Mouse (Mus musculus) MEL (cell line): ENCODE measurements at regions not wholly inside any gene's neighbourhood (a gene's known extent, or its start where the extent isn't known, plus 50 kb on each side); places are given as distances from the start of the nearest gene placed in this dataset.

ENCODE experiments used
- CTCF ChIP-seq, 3 experiments: IDR thresholded peaks in 2 of 3; conservative IDR thresholded peaks in 1 of 3; 2 replicates each; pipeline ENCODE4 v1.5.1; 2011 to 2012; ENCODE audit warnings: low read length in 3 of 3, low read depth in 2 of 3, mild to moderate bottlenecking in 2 of 3, improper control_type of control experiment in 1 of 3, inconsistent platforms in 1 of 3, mixed read lengths in 1 of 3, moderate library complexity in 1 of 3; ENCODE audit not compliant: control insufficient read depth in 1 of 3, insufficient read depth in 1 of 3, poor library complexity in 1 of 3, severe bottlenecking in 1 of 3
- E2F4 ChIP-seq: IDR thresholded peaks from 2 replicates; pipeline ENCODE4 v1.6.1; 2011; ENCODE audit warnings: low read depth, low read length, improper control_type of control experiment, borderline replicate concordance
- HCFC1 ChIP-seq: IDR thresholded peaks from 2 replicates; pipeline ENCODE4 v1.6.1; 2012; ENCODE audit warnings: low read depth, mild to moderate bottlenecking, inconsistent platforms, low read length, improper control_type of control experiment, moderate library complexity
- MAFK ChIP-seq: IDR thresholded peaks from 2 replicates; pipeline ENCODE4 v1.6.1; 2011; ENCODE audit warnings: low read depth, mild to moderate bottlenecking, low read length, improper control_type of control experiment, borderline replicate concordance
- POLR2AphosphoS2 ChIP-seq: IDR thresholded peaks from 2 replicates; pipeline ENCODE4 v1.6.1; 2011; ENCODE audit warnings: low read length, improper control_type of control experiment
- UBTF ChIP-seq: IDR thresholded peaks from 2 replicates; pipeline ENCODE4 v1.6.1; 2012; ENCODE audit warnings: low read depth, mild to moderate bottlenecking, inconsistent platforms, low read length, improper control_type of control experiment, moderate library complexity, borderline replicate concordance; ENCODE audit not compliant: insufficient read depth

- TF ChIP-seq POLR2AphosphoS2 (no peak), MAFK (no peak), CTCF (IDR thresholded peaks at IDR 0.05 in 2 of 3, conservative IDR thresholded peaks at IDR 0.05 in 1 of 3; ENCODE audit: control insufficient read depth in 1 of 3, insufficient read depth in 1 of 3, low read depth in 2 of 3, low read length in 3 of 3, poor library complexity in 1 of 3, severe bottlenecking in 1 of 3) (no peak), E2F4 (no peak), HCFC1 (no peak), UBTF (no peak)
Observed at GRCm38 (mm10) chr3:52712151-52712550, 304.9 kb downstream of the Cog6 start.
